Mouse (Mus musculus) embryonic facial prominence, embryonic 11.5 days (tissue): ENCODE results near the gene Mybbp1a. TPM values are rescaled to one million over a fixed set of nuclear protein-coding genes. Genes with fewer than 3 reads are reported as not detected.
A peak's percentile ranks its signal among the peaks of the same experiment; 100 is the strongest.

Experiments used
- ATAC-seq: fragments of 200-750 bp; cut with Nextera tagmentation; replicated peaks from 2 replicates; pipeline ENCODE4 v1.8.0; 2017; ENCODE audit warnings: low read depth; ENCODE audit not compliant: insufficient number of reproducible peaks, low FRiP score, low TSS enrichment
- DNase-seq: peaks from one replicate; pipeline ENCODE4 v3.0.0-alpha.2; 2015; ENCODE audit warnings: low spot score
- H3K27ac ChIP-seq: fragments of 300-500 bp; sonication (generic); replicated peaks from 2 replicates; pipeline ENCODE4 v1.5.1; 2014; ENCODE audit warnings: mild to moderate bottlenecking, low read depth, low read length, control low read depth
- H3K27me3 ChIP-seq: fragments of 300-500 bp; sonication (generic); 2 replicates; pipeline ENCODE4 v1.6.1; 2014; ENCODE audit warnings: mild to moderate bottlenecking, low read length, moderate library complexity, mixed read lengths; ENCODE audit not compliant: control insufficient read depth, insufficient read depth
- H3K36me3 ChIP-seq: fragments of 300-500 bp; sonication (generic); replicated peaks from 2 replicates; pipeline ENCODE4 v1.6.1; 2014; ENCODE audit warnings: low read depth, mild to moderate bottlenecking, low read length, moderate library complexity, mixed read lengths; ENCODE audit not compliant: control insufficient read depth, insufficient read depth
- H3K4me1 ChIP-seq: fragments of 300-500 bp; sonication (generic); 2 replicates; pipeline ENCODE4 v1.6.1; 2014; ENCODE audit warnings: low read length, mixed read lengths; ENCODE audit not compliant: control insufficient read depth, insufficient read depth
- H3K4me2 ChIP-seq: fragments of 300-500 bp; sonication (generic); 2 replicates; pipeline ENCODE4 v1.6.1; 2014; ENCODE audit warnings: low read depth, mild to moderate bottlenecking, control low read depth, low read length, moderate library complexity
- H3K4me3 ChIP-seq: fragments of 300-500 bp; sonication (generic); 2 replicates; pipeline ENCODE4 v1.5.1; 2014; ENCODE audit warnings: low read depth, low read length, control low read depth
- H3K9ac ChIP-seq: fragments of 300-500 bp; sonication (generic); replicated peaks from 2 replicates; pipeline ENCODE4 v1.6.1; 2014; ENCODE audit warnings: mild to moderate bottlenecking, control low read depth, low read length
- H3K9me3 ChIP-seq: fragments of 300-500 bp; sonication (generic); replicated peaks from 2 replicates; pipeline ENCODE4 v1.6.1; 2016; ENCODE audit warnings: mild to moderate bottlenecking, low read length, inconsistent platforms, mixed read lengths; ENCODE audit not compliant: control insufficient read depth
- WGBS: fragments of 180-500 bp; shearing (Covaris S2); extraction: QIAGEN DNeasy Blood & Tissue Kit; methylation state at CpG from one replicate; pipeline ENCODE4 v1.1.7; 2014; 5-methylcytosine and 5-hydroxymethylcytosine counted together
- polyA plus RNA-seq: library from polyadenylated mRNA; unstranded; fragments of >200 nt; fragmentation: Nextera tagmentation; extraction: Ambion mirVana; gene quantifications from 2 replicates; pipeline ENCODE4 v1.2.1, GENCODE M21; 2014

Mybbp1a gene
- polyA plus RNA-seq, 1 experiment from 2014 or later = 191 TPM

DNA sequence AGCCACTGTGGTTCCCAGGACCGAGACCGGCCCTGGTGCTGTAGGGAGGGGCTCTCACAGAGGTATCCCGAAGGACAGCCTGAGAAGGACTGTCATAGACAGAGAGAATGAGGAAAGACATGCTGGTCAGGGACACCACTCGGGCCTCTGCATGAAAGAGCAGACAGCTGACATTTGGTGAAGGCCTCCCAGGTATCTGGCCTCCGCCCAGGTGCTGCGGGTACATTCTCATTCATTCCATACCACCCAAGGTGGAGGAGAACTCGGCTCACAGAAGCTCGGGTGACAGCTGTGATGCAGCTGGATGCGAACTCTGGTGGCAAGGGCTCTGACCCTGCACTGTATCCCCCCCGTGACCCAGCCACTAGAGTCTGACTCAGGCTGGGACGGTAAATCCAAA is 44.8 kb downstream of the Mybbp1a start:
- Histone ChIP-seq H3K4me2 (no peak overlapping the region), H3K27me3 (peaks cover 24% of the 10 kb centered on the region), H3K9me3 (no peaks in the 10 kb centered on the region), H3K27ac (no peak overlapping the region), H3K4me3 (no peak overlapping the region), H3K9ac (no peak overlapping the region), H3K36me3 (no peaks in the 10 kb centered on the region), H3K4me1 (no peaks in the 10 kb centered on the region)
- DNase-seq = no peak
- ATAC-seq = no peak
- WGBS = 61% methylated on average over 11 of the region's 11 CpGs

- WGBS = 65% methylated on average over 5 of the region's 5 CpGs
- H3K27me3 ChIP-seq = peaks cover 24% of the 10 kb centered on the region
- H3K36me3 ChIP-seq = no peaks in the 10 kb centered on the region
- H3K4me3 ChIP-seq = no peak overlapping the region
- no peak overlapping the region for H3K4me2 ChIP-seq
- ATAC-seq = no peak
- H3K9ac ChIP-seq = no peak overlapping the region
- H3K9me3 ChIP-seq = no peaks in the 10 kb centered on the region
- DNase-seq = no peak
- H3K27ac ChIP-seq = no peak overlapping the region
- H3K4me1 ChIP-seq = no peaks in the 10 kb centered on the region
These were observed 46.0 kb downstream of the Mybbp1a start for GRCm38 (mm10) chr11:72487171-72487570.

DNA sequence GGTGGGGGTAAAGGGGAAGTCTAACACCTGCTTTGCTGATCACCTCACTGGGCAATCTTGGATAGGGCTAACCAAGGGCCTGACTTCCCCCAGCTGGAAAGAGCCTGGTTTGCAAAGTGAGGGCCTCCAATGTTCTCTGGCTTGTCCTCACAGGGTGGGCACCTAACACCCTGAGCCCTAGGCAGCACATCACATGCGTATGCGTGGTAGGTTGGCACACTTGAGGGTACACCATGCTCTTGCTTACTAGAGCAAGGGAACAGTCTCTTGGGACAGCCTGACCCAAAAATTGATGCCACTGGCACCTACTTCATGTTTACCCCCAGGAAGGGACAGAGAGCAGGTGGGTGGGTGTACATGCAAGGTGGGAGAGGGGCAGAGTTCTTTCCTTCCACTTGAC is 46.6 kb downstream of the Mybbp1a start:
- Histone ChIP-seq H3K27ac (no peak overlapping the region), H3K4me3 (no peak overlapping the region), H3K9me3 (no peaks in the 10 kb centered on the region), H3K27me3 (peaks cover 24% of the 10 kb centered on the region), H3K4me2 (0 out of 2 replicates have a peak overlapping the region, but pooled peaks have one; percentile 0), H3K4me1 (no peaks in the 10 kb centered on the region), H3K9ac (no peak overlapping the region), H3K36me3 (no peaks in the 10 kb centered on the region)
- DNase-seq = no peak
- no peak for ATAC-seq
- WGBS = 86% methylated on average over 2 of the region's 2 CpGs

DNA sequence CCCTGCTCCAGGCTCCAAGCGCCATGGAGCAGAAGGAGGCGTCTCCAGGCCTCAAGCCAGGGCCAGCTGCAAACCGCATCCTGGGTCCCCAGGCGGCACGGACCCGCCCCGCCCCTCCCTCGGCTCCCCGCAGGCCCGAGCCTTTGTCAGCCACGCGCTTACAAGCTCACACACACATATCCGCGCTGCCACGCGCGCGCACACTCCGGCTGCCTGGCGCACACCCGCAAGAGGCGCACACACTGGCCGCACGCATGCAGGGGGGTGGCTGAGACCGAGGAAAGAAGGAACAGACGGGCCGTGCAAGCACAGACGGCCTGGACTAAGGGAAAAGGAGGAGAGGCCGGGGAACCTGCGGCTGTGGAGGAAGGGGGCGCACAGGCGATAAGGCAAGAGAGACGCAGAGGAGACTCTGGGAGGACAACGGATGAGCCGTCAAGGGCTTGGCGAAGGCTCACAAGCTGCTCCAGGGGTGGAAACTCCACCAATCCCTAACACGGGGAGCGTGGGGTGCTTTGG is 47.7 kb downstream of the Mybbp1a start:
- ATAC-seq (peak; percentile 49), DNase-seq (peak; percentile 24)
- Histone ChIP-seq H3K36me3 (no peaks in the 10 kb centered on the region), H3K4me1 (no peaks in the 10 kb centered on the region), H3K4me2 (peak overlapping the region; percentile 99), H3K27me3 (peaks cover 24% of the 10 kb centered on the region), H3K9me3 (no peaks in the 10 kb centered on the region), H3K27ac (no peak overlapping the region), H3K9ac (peak overlapping the region; percentile 54), H3K4me3 (peak overlapping the region; percentile 63)
- WGBS = under 1% methylated on average over 35 of the region's 38 CpGs

DNA sequence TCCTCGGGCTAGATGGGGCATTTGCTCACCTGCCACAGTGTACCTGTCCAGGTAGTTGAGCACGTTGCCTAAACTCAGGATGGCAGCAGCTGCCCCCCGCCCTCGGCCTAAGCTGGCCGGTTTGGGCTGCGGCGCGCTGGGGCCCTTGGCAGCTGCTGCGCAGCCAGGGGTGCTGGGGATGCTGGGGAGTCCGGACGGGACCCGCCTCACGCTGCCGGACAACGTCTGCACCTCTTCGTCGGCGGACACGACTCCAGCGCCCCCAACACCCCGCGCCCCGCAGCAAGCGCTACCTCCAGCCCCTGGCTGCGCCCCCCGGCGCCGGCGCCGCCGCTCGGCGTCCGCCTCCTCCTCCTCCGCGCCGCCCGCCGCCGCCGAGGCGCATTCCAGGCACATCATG is 48.2 kb downstream of the Mybbp1a start:
- H3K4me1 ChIP-seq = no peaks in the 10 kb centered on the region
- H3K4me3 ChIP-seq = peak overlapping the region; percentile 63
- DNase-seq (no peak), ATAC-seq (0 out of 2 replicates have a peak, but pooled peaks have one; percentile 2)
- H3K27ac ChIP-seq = no peak overlapping the region; the same call in 1 of the 2 replicates
- H3K27me3 ChIP-seq = peaks cover 24% of the 10 kb centered on the region
- peak overlapping the region; percentile 99 for H3K4me2 ChIP-seq
- H3K36me3 ChIP-seq = no peaks in the 10 kb centered on the region
- peak overlapping the region; percentile 54 for H3K9ac ChIP-seq
- no peaks in the 10 kb centered on the region for H3K9me3 ChIP-seq
- under 1% methylated on average over 30 of the region's 42 CpGs for WGBS

- H3K9ac ChIP-seq = peak within 1 kb of the TSS; percentile 54
- no peak within 1 kb of the TSS; the same call in 1 of the 2 replicates for H3K27ac ChIP-seq
- WGBS = under 1% methylated on average over 41 of the region's 42 CpGs
- no peaks in the 10 kb centered on the region for H3K4me1 ChIP-seq
- peak within 1 kb of the TSS; percentile 99 for H3K4me2 ChIP-seq
- ATAC-seq (peak; percentile 91), DNase-seq (peak; percentile 92)
- H3K27me3 ChIP-seq = peaks cover 24% of the 10 kb centered on the region
- H3K9me3 ChIP-seq = no peaks in the 10 kb centered on the region
- no peaks in the 10 kb centered on the region for H3K36me3 ChIP-seq
- peak within 1 kb of the TSS; percentile 63 for H3K4me3 ChIP-seq
These were observed 48.7 kb downstream of the Mybbp1a start, which contains the start of gene Spns2 for GRCm38 (mm10) chr11:72489881-72490301. TSS of gene Spns2 (minus strand) at chr11:72489904.

- H3K4me1 ChIP-seq = no peaks in the 10 kb centered on the region
- no peak overlapping the region for H3K27ac ChIP-seq
- H3K9me3 ChIP-seq = no peaks in the 10 kb centered on the region
- 72% methylated on average over 15 of the region's 15 CpGs for WGBS
- no peaks in the 10 kb centered on the region for H3K36me3 ChIP-seq
- H3K27me3 ChIP-seq = peaks cover 24% of the 10 kb centered on the region
- no peak overlapping the region for H3K4me2 ChIP-seq
- DNase-seq = no peak
- no peak overlapping the region for H3K9ac ChIP-seq
- no peak overlapping the region for H3K4me3 ChIP-seq
- ATAC-seq = no peak
These were observed 50.2 kb downstream of the Mybbp1a start for GRCm38 (mm10) chr11:72491130-72491960.
